Mouse (Mus musculus): ENCODE results near the gene Cnksr3.

Cnksr3 gene

GRCm38 (mm10) chr10:7211696-7212482 is at the start of gene Cnksr3:
TSS of gene Cnksr3 (minus strand) at chr10:7212237.
- peak; percentile 85 for DNase-seq (ENCODE audit: low spot score)

DNA sequence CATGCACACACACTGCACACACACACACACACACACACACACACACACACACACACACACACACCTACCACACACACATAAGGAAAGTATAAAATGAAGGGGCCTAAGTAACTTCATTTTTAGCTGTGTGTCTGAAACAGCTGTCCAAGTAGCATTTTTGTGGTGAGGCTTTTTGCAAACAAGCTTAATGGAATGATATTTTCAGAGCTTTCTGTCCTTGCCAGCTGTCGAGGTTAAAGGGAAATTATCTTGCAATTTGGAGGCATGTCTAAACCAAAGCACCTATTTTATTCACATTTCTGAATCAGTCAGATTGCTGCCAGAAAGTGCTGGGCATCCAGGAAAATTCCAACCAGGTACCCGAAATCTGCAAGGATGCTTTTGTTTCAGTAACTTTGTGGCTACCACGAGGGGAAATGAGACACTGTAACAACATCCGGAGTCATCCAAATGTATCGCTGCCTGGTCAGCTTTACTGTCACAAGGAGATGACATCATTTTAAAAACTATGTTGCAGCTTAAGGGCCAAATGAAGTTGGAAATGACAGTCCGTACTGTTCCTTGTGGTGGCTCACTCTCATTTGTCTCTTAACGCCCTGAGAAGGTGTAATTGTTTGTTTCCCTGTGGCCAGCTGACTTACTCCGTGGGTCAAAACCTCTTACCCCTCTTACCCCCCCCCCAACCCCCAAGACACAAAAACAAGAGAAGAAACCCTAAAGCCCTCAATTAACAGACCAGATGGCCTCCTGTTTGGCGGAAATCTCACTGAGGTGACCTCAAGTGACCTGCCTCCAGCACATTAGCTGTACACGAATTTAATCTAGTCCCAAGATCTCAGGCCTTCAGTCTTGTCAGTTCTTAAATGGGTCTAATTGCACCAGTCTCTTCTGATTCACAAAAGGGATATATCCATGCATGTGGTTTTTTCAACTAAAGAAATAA is 48.4 kb upstream of the Cnksr3 start:
- no peak for DNase-seq (ENCODE audit: low spot score)

- DNase-seq (ENCODE audit: low spot score) = no peak
Observed at GRCm38 (mm10) chr10:7258607-7259006, 46.6 kb upstream of the Cnksr3 start.

DNA sequence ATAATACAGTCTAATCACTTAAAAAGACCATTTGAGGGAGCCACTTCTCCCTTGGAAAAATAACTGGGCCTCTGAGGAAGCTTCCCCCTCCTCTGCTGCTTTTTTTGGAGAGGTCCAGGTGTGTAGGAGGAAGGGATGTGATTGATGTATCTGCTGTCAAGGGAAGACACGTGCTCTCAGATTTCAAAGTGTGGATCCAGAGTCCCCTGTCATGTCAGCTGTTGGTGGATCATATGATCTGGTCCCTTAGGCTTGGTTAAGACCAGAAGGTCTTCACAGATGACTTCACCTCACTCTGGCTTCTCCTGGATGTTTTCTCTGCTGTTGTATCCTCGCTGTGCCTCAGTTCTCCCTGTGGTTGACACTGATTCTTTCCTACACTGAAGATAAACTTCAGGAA is 38.4 kb upstream of the Cnksr3 start:
- DNase-seq (ENCODE audit: low spot score) = no peak

DNA sequence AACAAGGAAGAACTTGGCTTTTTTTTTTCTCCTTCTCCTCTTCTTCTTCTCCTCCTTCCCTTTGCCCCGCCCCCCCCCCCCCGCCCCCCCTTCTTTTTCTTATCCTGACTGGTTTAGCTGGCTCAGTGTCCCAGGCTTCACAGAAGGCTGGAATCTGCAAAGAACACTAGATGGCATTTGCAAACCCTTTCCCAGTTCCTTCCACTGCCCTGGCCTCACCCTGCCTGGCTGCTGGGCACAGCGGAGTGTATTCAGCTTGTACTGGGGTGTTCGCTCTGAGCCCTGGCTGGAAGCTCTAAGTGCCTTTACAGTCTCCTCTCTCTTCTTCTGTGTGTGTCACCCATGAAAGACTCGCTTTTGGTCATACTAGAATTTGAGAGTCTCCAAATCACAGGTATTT is 22.6 kb upstream of the Cnksr3 start:
- DNase-seq (ENCODE audit: low spot score) = no peak

DNA sequence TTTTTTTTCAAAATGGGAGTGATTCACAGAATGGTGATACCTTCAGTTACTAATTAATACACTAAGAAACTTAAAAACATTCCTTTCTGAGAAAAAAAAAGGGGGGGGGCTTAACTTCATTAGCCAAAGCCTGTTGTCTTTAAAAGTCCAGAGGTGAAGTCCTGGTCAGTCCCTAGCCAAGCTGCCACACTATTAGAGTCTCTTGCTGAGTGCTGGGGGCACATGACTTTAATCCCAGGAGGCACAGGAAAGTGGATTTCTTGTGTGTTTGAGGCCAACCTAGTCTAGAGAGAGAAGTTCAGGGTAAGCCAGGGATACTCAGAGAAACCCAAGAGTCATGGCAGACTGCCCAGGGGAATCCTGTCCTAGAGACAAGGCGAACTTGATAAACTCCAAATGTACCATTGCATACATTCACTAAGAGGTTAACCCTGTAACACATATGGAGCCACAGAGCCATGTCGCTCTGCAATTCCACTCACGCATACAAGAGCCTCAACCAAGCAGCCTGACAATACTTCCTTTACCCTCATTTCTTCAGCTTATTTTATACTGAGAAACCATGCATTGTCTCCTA is 5.6 kb upstream of the Cnksr3 start:
- DNase-seq (ENCODE audit: low spot score) = no peak

- no peak for DNase-seq (ENCODE audit: low spot score)
Observed at GRCm38 (mm10) chr10:7214718-7215117, 2.7 kb upstream of the Cnksr3 start.

- DNase-seq (ENCODE audit: low spot score) = no peak
Observed at GRCm38 (mm10) chr10:7213066-7213630, 1.1 kb upstream of the Cnksr3 start.

- peak; percentile 58 for DNase-seq (ENCODE audit: low spot score)
Observed at GRCm38 (mm10) chr10:7212537-7212936, 500 bp upstream of the Cnksr3 start.

GRCm38 (mm10) chr10:7210991-7211695 is 894 bp downstream of the Cnksr3 start:
- peak; percentile 69 for DNase-seq (ENCODE audit: low spot score)

GRCm38 (mm10) chr10:7209691-7210455 is 2.2 kb downstream of the Cnksr3 start:
- DNase-seq (ENCODE audit: low spot score) = no peak

DNA sequence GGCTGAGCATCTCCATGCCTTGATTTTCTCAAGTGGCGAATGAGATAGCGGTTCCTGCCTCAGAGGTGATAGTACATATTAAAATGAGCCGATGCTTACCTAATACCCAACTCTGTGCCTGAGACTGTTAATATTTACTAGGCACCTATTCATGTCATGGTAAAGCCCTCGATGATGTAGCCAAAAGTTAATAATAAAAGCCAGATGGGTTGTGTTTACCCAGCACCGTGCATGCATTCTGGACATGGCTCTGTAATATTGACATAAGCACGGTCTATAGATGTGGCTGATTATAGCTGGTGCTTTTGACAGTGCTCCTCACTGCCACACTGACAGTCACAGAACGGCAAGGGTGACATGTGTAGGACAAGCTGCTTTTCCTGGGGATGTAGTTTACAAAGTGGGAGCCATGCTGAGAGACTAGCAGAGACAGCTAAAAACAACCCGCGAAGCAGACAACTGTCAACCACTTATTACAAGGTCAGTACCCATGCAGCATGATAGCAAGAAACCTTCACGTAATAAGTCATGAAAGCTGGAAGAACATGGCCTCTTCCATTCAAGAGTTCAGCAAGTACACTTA is 3.1 kb downstream of the Cnksr3 start:
- no peak for DNase-seq (ENCODE audit: low spot score)

DNA sequence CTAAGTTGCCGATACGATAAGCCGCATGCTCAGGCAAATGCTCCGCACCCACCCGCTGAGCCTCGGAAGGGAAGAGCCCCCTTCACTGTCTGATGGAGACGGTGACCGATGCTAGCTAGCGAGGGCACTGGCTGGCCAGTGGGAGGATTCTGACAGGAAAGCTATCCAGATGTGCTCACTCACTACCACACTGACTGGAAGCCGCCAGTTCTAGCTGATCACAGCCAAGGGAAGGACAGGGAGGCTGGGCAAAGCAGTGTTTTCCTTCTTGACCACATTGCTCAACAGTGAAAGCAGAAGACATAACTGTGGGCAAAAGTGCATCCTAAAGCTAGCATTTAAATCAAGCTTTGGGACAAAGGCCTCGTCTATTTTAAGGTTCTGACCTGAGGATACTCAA is 4.7 kb downstream of the Cnksr3 start:
- DNase-seq (ENCODE audit: low spot score) = no peak

GRCm38 (mm10) chr10:7206571-7206970 is 5.5 kb downstream of the Cnksr3 start:
- DNase-seq (ENCODE audit: low spot score) = no peak

DNA sequence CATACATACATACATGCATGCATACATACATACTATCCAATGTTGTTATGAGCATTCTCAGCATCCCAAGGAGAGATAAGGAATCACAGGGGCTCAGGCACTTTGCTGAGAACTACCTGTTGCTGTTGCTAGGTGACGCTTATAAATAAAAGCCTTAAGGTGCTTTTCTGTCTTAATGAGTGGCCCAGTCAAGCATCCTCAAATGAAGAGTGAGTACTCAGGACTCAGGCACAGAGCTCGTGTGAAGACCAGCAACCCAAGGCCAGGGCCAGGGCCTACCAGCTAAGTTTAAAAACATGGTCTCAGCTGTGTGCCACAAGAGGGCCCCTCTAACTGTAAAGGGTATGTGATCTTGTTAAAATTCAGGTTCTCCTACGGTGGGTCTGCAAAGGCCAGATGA is 6.5 kb downstream of the Cnksr3 start:
- DNase-seq (ENCODE audit: low spot score) = no peak

- no peak for DNase-seq (ENCODE audit: low spot score)
Observed at GRCm38 (mm10) chr10:7204953-7205352, 7.1 kb downstream of the Cnksr3 start.

GRCm38 (mm10) chr10:7202576-7202975 is 9.5 kb downstream of the Cnksr3 start:
- DNase-seq (ENCODE audit: low spot score) = no peak

- DNase-seq (ENCODE audit: low spot score) = no peak
Observed at GRCm38 (mm10) chr10:7200665-7201064, 11.4 kb downstream of the Cnksr3 start.

- DNase-seq (ENCODE audit: low spot score) = no peak
Observed at GRCm38 (mm10) chr10:7198201-7198600, 13.8 kb downstream of the Cnksr3 start.

DNA sequence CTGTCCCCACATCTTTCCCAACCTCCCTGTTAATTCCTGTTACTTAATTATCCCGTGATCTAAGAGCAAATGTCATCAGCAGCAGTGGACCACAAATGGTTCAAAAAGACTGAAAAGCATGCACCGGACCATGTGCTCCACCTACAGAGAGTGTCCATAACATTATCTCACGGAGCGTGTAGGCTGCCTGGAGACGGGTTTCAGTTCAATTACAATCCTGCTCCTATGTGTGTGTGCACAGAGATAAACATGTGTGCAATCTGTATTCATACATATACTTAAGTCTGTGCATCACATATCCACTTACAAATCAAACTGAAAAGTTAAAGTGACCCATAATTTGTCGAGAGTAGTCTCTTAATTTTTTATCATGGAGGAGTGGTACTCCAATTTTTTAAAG is 14.3 kb downstream of the Cnksr3 start:
- no peak for DNase-seq (ENCODE audit: low spot score)
